Mouse (Mus musculus): ENCODE results near the gene Hils1. TPM values are rescaled to one million over a fixed set of nuclear protein-coding genes. Genes with fewer than 3 reads are reported as not detected.

The Hils1 gene
- not detected for total RNA-seq (2021)
- long read RNA-seq, experiment 1, result 0 reads
- long read RNA-seq, experiment 2, result 0 reads

DNA sequence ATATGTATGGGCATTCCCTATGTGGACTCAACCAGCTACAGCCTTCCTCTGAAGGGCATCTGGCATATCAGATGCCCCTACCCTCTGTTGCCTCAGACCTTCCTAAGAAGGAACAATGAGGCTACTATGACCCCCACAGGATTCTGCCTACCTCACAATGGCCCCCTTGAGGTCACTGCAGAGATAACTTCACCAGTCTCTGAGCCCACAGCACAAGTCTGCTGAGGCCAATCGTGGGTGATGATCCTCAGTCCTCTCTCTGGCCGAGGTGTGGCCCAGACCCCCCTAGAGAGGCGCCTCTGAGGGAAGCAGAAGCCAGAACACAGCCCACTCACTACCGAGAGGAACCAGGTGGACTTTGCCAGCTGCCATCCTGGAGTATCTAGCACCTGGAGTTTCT is at the start of gene Hils1:
Hils1 (plus strand) TSS at position 175 of the 400 bp plus-strand sequence.
- DNase-seq, result no peak

DNA sequence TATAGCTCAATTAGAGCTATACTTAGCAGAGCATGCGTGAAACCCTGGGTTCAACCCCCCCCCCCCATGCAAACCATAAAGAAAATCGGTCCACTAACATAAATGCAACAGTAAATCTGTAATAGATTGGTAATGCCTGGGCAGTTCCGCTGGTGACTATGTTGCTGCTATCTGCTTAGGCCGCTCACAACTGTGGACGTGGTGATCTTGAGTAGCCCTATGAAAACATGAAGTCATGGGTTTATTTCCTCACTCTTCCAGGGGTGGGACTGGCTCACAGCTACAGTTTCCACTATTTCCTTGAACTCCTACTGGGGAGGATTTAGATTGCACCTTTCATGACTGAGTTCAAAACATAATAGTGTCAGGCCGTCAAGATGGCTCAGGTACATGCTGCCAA is 49.7 kb upstream of the Hils1 start:
- DNase-seq, result no peak

DNA sequence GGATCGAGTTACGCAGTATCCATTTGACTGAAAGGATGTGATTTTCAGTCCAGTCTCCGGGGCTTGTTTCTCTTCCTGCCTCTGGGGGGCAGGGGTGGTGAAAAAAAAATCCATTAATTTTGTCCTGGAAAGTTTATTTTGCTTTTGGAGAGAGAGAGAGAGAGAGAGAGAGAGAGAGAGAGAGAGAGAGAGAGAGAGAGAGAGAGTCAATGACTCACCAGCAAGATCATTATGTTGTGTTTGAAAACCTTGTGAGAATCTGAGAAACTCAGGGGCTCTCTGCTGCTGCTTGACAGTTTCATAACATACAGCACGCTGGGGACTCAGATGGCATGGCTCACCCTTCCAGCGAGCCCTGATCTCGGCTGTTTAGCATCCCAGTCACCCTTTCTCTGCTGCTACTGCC is 46.4 kb upstream of the Hils1 start:
- no peak for DNase-seq

DNA sequence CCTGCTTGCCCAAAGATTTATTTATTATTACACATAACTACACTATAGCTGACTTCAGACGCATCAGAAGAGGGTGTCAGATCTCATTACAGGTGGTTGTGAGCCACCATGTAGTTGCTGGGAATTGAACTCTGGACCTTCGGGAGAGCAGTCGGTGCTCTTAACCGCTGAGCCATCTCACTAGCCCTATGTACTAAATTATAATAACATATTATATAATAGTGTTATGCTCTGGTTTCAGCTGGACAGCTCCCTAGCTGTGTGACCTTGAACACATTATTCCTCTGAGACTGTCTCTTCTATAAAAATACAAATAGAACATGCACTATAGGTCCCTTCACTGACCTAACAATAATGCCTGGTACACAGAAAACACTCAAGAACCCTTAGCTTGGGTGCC is 42.4 kb upstream of the Hils1 start:
- no peak for DNase-seq

DNA sequence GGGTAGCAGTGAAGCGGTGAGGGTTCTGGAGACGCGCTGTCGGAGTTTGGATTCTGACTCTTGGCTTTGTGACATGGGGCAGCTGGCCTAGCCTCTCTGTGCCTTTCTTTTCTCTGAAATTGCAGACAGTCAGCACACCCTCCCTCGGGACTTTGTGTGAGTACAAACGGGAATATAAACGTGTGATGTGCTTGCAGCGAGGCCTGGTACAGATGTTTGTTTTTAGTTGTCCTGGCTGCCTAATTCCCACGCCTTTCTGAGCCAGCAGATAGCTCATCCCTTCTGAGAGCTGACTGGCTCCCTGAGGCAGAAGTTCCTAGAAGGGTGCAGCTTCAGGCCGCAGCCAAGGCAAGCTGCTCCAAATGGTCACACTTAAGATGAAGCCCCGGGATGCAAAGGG is 41.0 kb upstream of the Hils1 start:
- peak; percentile 54 to 68 for DNase-seq

DNA sequence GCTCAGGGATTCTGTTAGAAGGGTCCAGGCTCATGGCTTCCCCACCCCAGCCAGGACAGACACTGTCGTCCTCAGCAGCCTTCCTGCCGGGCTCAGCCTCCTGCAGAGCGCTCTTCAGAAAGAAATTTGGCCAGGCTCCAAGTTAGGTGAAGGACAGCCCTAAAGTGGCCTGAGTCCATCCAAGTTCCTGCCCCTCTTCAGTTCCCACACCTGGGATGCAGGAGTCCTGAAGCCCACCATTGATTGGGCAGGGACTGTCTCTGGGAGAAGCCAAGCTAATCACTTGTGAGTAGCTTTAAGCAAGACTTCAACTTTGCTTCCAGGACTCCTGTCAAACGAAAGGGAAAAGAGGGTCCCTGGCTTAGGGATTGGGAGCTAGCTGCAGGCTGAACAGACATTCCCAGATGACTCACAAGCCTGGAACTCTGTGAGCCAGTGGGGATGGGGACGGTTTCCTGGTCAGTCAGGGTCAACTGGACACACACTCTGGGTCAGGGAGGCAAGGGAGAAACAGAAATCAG is 39.6 kb upstream of the Hils1 start:
- peak; percentile 68 to 75 for DNase-seq

DNA sequence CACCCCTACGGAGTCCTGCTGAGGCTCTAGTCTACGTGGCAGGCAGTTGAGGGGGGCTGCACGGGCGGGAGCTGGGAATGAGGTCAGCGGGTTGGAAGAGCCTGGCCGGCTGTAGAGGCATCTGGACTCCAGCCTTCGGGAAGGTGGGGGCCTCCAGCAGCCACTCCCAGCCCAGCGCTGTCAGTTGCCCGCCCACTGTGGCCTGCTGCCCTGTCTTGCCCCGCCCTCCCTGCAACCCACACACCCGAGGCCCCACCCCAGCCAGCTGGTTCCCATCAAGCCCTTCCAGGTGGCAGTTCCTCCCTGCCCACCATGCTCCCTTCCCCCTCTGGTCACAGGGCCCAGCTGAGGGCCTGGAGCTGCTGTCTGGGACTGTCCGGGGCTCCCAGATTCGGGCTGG is 38.6 kb upstream of the Hils1 start:
- peak; percentile 94 for DNase-seq

DNA sequence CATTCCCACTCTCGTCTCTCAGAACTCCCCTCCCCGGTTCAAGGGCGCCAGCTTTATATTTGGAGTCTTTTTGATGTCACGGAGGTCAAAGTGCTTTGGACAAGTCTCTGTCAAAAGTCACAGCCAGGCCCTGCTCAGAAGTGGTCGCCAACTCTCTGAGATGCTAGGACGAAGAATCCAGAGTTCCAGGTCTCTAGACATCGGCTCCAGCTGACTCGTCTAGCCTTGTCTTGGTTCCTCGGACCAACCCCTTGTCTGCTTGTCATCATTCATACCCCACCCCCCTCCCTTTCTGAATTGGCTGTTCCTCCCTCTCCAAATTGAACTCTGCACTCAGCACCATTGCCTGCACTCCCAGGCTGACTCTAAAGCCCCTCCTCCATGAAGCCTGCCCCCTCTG is 37.8 kb upstream of the Hils1 start:
- no peak for DNase-seq

DNA sequence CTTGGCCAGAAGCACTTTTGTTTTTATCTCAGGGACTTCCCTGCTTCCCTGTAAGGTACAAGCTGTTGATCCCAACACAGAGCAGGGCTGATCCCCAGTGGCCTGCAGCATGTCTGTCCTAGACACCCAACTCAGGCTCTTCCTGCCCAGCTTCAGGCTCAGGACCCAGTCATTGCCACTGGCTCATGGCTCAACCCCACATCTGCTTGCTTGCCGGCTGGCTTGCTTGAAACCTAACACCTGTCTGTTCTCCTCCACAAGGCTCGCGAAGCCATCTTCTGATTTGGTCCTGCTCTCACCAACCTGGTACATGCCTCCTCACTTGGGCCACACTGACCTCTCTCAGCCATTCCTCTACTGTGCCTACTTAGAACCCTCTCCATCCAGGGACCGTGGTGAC is 37.2 kb upstream of the Hils1 start:
- peak in 1 of 2 experiments; percentile 35 for DNase-seq

DNA sequence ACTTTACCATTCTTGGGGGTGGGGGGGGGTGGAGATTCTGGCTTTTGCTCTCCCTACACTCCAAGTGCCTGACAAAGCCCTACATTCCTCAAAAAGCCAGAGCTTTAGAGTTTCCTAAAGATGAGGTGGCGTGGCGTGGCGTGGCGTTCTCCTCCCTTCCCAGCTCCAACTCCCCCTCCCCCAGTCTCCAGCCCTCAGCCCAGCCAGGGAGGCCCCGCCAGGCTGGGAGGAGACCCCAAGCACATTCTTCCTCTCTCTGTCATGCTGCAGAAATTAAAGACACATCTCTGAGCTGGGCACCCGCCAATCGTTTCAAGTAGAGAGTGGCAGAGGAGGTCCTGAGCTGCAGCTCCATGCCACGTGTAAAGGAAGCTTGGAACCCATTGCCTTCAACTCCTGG is 33.8 kb upstream of the Hils1 start:
- peak in 1 of 2 experiments; percentile 37 for DNase-seq

DNA sequence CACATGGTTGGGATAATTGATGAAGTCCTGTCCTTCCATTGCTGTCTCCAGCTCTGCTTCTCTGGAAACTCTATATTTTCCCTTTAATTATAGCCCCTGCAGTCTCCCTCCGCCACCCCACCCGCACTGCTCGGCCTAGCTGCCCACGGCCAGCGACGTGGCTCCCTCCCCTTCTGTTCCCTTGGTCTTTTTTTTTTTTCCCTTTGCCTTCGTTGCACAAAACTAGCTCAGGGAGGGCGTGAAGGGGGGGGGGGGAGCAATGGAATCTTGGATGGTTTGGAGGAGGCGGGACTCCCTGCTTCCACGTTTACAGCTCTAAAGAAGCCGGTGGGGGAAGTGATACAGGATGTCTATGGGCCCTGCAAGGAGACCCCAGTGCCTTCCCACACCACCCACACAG is 32.9 kb upstream of the Hils1 start:
- no peak for DNase-seq

DNA sequence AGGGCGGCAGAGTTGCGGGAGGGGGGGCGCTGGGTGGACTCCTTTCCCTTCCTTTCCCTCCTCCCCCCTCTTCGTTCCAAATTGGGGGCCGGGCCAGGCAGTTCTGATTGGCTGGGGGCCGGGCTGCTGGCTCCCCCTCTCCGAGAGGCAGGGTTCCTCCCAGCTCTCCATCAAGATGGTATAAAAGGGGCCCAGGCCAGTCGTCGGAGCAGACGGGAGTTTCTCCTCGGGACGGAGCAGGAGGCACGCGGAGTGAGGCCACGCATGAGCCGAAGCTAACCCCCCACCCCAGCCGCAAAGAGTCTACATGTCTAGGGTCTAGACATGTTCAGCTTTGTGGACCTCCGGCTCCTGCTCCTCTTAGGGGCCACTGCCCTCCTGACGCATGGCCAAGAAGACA is 31.3 kb upstream of the Hils1 start, which contains the start of gene Col1a1:
Col1a1 (plus strand) TSS at position 180 of the 400 bp plus-strand sequence.
- peak; percentile 86 to 88 for DNase-seq

DNA sequence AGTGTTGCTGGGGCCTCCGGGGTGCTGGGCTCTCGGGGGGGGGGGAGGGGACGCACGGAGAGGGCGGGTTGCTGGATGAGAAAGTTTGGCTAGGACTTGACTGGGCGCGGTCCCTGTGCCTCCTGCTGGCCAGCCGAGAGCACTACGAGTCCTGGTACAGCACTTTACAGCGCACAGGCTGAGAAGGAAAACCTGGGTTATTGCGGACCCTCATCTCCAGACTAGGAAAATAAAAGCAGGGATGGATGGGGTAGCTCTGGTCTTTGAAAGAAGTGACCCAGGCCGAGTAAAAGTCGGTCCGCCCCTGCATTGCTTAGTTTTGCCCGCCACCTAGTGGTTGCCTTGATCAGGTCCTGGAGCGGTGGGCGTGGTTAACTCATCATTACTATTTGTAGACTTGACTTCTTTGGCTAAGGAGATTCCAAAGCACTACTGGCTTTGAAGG is 30.5 kb upstream of the Hils1 start:
- peak; percentile 91 to 98 for DNase-seq

DNA sequence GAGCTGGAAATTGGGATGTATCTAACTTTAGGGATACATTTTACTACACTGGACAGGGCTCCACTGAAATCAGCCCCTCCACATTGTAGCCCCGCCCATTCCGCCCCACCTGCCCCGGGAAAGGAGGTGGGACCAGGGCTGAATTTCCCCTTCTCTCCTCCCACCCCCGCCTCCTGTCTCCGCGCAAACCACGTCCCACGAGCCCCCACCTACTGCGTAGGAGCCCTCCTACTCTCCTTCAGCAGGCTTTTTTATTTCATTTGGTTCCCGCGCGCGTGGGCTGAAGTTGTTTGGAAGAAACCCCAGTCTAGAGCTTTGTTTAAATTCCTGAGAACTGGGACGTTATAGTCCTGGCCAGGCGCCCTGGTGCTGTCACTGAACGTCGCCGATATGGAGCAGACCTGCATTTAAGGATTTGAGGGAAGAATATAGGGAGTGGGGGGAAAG is 30.0 kb upstream of the Hils1 start:
- no peak for DNase-seq

DNA sequence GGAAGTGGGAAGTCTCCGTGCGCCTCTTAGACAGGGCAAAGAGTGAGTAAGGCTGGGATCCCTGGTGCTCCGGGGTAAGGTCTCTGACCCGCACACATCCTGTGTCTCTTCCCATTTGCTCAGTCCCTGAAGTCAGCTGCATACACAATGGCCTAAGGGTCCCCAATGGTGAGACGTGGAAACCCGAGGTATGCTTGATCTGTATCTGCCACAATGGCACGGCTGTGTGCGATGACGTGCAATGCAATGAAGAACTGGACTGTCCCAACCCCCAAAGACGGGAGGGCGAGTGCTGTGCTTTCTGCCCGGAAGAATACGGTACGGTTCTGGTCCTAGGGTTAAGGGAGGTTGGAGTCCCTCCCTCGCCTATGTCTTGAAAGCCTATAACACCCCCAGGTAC is 29.6 kb upstream of the Hils1 start:
- peak in 1 of 2 experiments; percentile 30 for DNase-seq

DNA sequence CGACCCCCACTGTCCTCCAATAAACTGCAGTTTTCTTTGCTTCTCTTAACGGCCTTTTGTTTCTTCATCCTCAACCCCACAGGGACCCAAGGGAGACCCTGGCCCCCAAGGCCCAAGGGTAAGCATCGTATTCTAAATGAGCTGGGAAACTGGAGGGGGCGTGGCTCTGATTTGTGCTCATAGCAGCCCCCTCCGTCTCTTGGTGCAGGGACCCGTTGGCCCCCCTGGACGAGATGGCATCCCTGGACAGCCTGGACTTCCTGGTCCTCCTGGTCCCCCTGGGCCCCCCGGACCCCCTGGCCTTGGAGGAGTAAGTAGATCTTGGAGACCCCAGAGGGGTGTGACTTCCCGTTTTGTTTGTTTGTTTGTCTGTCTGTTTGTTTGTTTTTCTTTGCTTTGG is 29.1 kb upstream of the Hils1 start:
- DNase-seq, result no peak

DNA sequence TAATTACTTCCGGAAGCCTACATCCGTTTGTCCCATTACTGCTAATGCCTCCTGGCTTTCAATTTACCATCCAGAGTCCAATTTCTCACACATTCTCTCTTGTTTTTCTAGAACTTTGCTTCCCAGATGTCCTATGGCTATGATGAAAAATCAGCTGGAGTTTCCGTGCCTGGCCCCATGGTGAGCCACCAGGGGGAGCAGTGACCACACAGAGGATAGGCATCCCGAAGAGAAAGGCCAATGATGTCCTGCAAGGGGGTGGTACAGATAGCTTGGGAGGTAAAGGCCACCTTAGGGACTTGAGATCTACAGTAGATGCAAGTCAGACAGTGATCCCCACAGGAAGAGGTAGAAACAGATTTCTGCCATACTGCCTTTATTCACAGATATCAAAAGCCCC is 28.1 kb upstream of the Hils1 start:
- peak; percentile 73 to 90 for DNase-seq

DNA sequence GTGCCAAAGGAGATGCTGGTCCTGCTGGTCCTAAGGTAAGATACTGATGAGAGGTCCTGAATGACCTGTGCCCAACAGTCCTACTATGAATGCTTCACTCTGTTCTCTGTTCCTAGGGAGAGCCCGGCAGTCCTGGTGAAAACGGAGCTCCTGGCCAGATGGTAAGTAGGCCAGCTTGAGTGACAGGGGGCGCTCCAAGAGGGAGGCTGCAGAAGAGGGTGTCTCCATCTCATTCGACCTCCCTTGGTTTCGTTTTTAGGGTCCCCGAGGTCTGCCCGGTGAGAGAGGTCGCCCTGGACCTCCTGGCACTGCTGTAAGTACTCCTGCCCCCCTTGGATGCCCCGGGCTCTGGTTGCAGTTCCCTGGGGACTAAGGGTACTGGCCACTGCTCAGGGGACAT is 26.3 kb upstream of the Hils1 start:
- no peak for DNase-seq

DNA sequence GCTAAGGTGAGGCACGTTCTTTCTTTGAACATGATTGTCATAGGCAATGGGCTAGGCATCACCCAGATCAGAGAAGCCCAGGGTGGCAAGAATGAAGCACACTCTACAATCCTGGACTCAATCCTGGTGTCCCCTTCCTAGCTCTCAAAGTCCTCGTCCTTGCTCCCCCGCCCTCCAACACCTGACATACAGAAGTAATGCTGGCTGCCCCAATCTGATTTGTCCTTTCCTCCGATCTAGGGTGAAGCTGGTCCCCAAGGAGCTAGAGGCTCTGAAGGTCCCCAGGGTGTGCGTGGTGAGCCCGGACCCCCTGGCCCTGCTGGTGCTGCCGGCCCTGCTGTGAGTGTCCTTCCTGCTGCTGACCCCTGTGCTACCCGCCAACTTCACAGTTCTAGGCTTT is 25.6 kb upstream of the Hils1 start:
- DNase-seq, result no peak

DNA sequence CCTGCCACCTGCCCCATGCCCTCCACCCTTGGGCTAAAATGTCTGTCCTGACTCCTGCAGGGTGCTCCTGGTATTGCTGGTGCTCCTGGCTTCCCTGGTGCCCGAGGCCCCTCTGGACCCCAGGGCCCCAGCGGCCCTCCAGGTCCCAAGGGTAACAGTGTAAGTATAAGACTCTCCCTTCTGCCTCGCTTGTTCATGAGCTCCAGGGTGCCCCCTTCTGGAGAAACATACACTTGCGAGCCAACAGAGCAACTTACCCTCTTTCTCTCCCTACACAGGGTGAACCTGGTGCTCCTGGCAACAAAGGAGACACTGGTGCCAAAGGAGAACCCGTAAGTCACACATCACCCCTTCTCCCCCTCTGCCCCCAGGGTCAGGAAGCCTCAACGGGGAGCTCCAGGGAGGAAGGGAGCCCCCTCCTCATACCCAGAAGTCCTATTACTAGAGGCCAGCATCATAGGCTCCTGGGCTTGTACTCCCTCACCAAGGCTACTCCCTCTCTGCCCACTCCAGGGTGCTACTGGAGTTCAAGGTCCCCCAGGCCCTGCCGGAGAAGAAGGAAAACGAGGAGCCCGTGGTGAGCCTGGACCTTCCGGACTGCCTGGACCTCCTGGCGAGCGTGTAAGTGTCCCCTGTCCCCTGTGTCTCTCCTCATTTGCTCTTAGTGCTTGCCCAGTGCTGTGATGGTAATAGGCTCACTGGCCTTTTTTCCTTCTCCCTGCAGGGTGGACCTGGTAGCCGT is 24.9 kb upstream of the Hils1 start:
- DNase-seq, result peak in 1 of 2 experiments; percentile 75

DNA sequence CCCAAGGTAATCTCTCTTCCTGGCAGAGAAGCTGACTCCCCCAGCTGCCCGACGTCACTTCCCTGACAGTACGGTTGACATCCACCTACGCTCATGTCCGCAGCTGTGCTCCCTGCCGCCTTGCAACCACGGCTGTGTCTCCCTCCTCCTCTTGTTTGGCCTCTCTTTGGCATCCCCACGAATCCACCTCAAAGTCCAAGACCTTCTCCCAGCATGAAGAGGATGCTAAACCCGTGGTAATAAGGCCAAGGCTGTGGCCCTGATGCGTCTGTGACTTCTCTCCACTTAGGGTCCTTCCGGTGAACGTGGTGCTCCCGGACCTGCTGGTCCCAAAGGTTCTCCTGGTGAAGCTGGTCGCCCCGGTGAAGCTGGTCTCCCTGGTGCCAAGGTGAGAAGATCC is 24.3 kb upstream of the Hils1 start:
- no peak for DNase-seq

DNA sequence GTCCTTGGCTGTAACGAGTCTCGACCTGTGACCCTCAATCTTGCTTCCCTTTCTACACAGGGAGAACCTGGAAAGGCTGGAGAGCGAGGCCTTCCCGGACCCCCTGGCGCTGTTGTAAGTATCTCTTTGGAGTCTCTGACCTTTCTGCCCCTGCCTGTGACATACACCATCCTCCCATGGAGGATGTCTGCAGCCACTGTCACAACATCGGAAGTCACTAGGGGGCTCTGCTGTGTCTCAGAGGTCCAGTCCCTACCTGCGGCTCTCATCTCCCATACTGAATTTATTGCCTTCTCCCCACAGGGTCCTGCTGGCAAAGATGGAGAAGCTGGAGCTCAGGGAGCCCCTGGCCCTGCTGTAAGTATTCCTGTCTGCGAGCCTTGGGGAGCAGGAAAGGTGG is 23.1 kb upstream of the Hils1 start:
- DNase-seq, result no peak

DNA sequence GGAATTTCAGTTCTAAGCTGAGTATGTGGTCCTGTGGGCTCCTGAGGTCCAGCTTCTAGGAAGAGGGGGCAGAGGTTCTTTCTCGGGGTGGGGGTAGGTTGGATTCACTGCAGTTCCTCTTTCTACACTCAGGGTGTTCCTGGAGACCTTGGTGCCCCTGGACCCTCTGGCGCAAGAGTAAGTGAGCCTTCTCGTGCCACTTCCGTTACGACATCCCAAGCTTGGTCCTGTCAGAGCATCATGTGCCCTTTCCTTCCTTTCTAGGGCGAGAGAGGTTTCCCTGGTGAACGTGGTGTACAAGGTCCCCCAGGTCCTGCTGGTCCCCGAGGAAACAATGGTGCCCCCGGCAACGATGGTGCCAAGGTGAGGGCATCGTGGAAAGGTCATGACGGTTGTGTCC is 22.2 kb upstream of the Hils1 start:
- no peak for DNase-seq

DNA sequence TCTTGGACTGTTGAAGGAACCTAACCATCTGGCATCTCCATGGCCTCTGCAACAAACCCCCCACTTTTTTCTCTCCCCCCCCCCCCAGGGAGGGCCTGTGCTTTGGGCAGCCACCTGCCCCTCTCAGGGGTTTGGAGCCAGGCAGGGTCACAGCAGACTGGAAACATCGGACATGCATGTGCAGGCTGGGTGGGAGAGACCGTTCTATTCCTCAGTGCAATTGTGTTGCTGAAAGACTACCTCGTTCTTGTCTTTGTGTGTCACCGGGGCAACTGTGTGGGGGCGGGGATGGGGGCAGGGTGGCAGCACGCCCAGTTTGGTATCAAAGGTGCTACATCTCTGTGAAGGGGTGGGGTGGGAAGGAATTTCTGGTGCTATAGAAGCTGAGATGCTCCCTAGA is 15.2 kb upstream of the Hils1 start:
- no peak for DNase-seq

All from heart, adult 18-20 months (tissue).